In the genomic region with DNA sequence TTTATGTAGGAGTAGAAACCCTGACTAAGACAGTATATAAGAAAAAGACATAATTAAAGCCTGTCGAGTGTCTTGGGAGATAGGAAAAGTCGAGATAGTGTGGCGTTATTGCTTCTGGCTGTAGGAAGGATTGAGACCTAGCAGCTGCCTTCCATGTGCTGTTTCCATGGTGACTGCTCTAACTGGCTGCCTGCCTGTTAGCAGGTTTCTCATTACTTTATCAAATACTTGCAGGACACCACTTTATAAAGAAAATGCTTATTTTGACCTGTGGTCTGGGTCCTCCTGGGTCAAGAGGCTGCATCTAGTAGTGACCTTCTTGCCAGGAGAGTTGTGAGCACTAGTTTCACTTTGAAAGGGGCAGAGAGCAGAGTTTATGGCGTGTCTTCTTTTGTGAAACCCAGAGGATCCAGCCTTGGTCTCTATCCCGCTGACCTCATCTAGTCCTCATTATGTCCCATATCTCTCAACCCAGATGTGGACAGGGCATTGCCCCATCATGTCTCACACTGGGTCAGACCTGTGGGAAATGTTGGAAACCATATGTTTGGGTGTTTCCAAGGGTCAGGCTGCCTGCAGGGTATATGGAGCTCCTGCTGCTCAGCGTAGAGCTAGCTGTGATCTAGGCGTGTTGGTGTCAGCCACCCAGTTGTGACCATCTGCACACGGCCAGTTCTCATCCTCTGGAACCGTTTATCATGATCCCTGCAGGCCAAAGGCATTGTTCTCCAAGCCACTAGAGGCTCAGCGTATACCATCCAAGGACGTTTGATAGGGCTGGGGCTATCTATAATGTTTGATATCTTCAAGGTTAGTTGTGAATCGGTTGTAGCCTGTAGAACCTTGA, we compare ENCODE assay signal across 8 mouse cellular contexts. TPM values are rescaled to one million over a fixed set of nuclear protein-coding genes. Genes with fewer than 3 reads are reported as not detected.
DNase-seq lines count a peak whose midpoint lies in the region; ATAC-seq and TF ChIP-seq lines count a peak whose summit lies in the region.

No protein-coding gene starts in this region.

- 40% methylated on average over 12 of the region's 12 CpGs for WGBS in hindbrain, embryonic 16.5 days
- 66% methylated on average over 12 of the region's 12 CpGs for WGBS in limb, embryonic 14.5 days

- no peaks in the 10 kb centered on the region for H3K27me3 ChIP-seq in hindbrain, embryonic 16.5 days (replicated peaks; ENCODE audit: control insufficient read depth, insufficient read depth, low read length)
- no peaks in the 10 kb centered on the region for H3K27me3 ChIP-seq in limb, embryonic 14.5 days (ENCODE audit: control insufficient read depth, insufficient read depth, low read length)

- TF ChIP-seq POLR2A in limb, embryonic 14.5 days (IDR thresholded peaks at IDR 0.05; ENCODE audit: borderline replicate concordance, extremely low read depth, insufficient read depth, insufficient read length): no peak

- peaks cover 18% of the 10 kb centered on the region for H3K4me1 ChIP-seq in hindbrain, embryonic 16.5 days (ENCODE audit: control insufficient read depth, insufficient read depth, low read depth, low read length)
- peaks cover 54% of the 10 kb centered on the region for H3K4me1 ChIP-seq in limb, embryonic 14.5 days (ENCODE audit: control insufficient read depth, insufficient read depth, low read length)

- H3K27ac ChIP-seq in hindbrain, embryonic 16.5 days (ENCODE audit: low read depth, low read length): peak overlapping the region; percentile 39; the same call in 1 of the 2 replicates
- peak overlapping the region; percentile 52; the same call in 1 of the 2 replicates for H3K27ac ChIP-seq in limb, embryonic 14.5 days (replicated peaks; ENCODE audit: low read depth, low read length)

- no peaks in the 10 kb centered on the region for H3K36me3 ChIP-seq in hindbrain, embryonic 16.5 days (ENCODE audit: control insufficient read depth, insufficient read depth, low read length)
- no peaks in the 10 kb centered on the region for H3K36me3 ChIP-seq in limb, embryonic 14.5 days (ENCODE audit: control insufficient read depth, insufficient read depth, low read length)

- peak; percentile 34 for ATAC-seq in hindbrain, embryonic 16.5 days
- 0 out of 2 replicates have a peak, but pooled peaks have one; percentile 20 for ATAC-seq in limb, embryonic 14.5 days (ENCODE audit: low FRiP score, low read depth)

- no peak overlapping the region for H3K4me2 ChIP-seq in hindbrain, embryonic 16.5 days (ENCODE audit: low read length)
- peak overlapping the region; percentile 4; the same call in 1 of the 2 replicates for H3K4me2 ChIP-seq in limb, embryonic 14.5 days (replicated peaks; ENCODE audit: low read depth, low read length, severe bottlenecking)

- H3K9me3 ChIP-seq in hindbrain, embryonic 16.5 days (ENCODE audit: control insufficient read depth, low read length): no peaks in the 10 kb centered on the region
- no peaks in the 10 kb centered on the region for H3K9me3 ChIP-seq in limb, embryonic 14.5 days (ENCODE audit: control insufficient read depth, low read length)

- DNase-seq in kidney, adult 11 months: peak; percentile 44
- no peak for DNase-seq in kidney, adult 18-20 months
- peak; percentile 8 for DNase-seq in embryo, embryonic 9.5 days (ENCODE audit: extremely low spot score)
- peak; percentile 70 for DNase-seq in limb, embryonic 14.5 days (ENCODE audit: low spot score)
- peak; percentile 18 for DNase-seq in skeletal muscle tissue, adult 2 months (ENCODE audit: low read depth, low spot score)
- no peak for DNase-seq in cerebellum, adult 9-10 months
- no peak for DNase-seq in urinary bladder, postnatal 14 days (ENCODE audit: low spot score)

- H3K9ac ChIP-seq in hindbrain, embryonic 16.5 days (ENCODE audit: low read depth, low read length): no peak overlapping the region
- no peak overlapping the region for H3K9ac ChIP-seq in limb, embryonic 14.5 days (ENCODE audit: low read depth, low read length, severe bottlenecking)

- no peak overlapping the region for H3K4me3 ChIP-seq in hindbrain, embryonic 16.5 days (ENCODE audit: low read length)
- H3K4me3 ChIP-seq in limb, embryonic 14.5 days (replicated peaks; ENCODE audit: low read length): no peak overlapping the region

RNA-seq across cellular contexts. Expression of gene Zfp750, which starts 30.1 kb away (rescaled TPM):
- 0.38 and 0.54 TPM in 2 replicates for polyA plus RNA-seq in hindbrain, embryonic 16.5 days (2015; fragmentation: Nextera tagmentation; extraction: Ambion mirVana)
- polyA plus RNA-seq in limb, embryonic 14.5 days (2012; rRNA removed): 10.7 and 12.8 TPM in 2 replicates
- 19.7 and 24.0 TPM in 2 replicates for polyA plus RNA-seq in limb, embryonic 14.5 days (2014; fragmentation: Nextera tagmentation; extraction: Ambion mirVana)

Comparison
In these comparisons a context has a peak if more than half of its experiments do, and no peak if none do; other contexts are left out.
1. DNase-seq: peak in kidney, adult 11 months (single experiment), embryo, embryonic 9.5 days (single experiment), limb, embryonic 14.5 days (single experiment) and skeletal muscle tissue, adult 2 months (single experiment); none in kidney, adult 18-20 months (single experiment), cerebellum, adult 9-10 months (single experiment) and urinary bladder, postnatal 14 days (single experiment).